Mouse (Mus musculus) olfactory bulb, adult 2 months (tissue): Measurements from ENCODE around the gene Zbtb12.

Experiments used
- CTCF ChIP-seq: fragments of 200-500 bp; IDR thresholded peaks from 2 replicates; pipeline ENCODE4 v1.5.1; 2012; ENCODE audit warnings: low read depth, mild to moderate bottlenecking, low read length, moderate library complexity; ENCODE audit not compliant: insufficient read depth
- POLR2A ChIP-seq: fragments of 200-500 bp; IDR thresholded peaks from 2 replicates; pipeline ENCODE4 v1.6.1; 2012; ENCODE audit warnings: mild to moderate bottlenecking, low read depth, low read length, moderate library complexity; ENCODE audit not compliant: insufficient read depth

- TF ChIP-seq CTCF = no peak
- no peak for TF ChIP-seq POLR2A
These were observed 20.6 kb upstream of the Zbtb12 start for GRCm38 (mm10) chr17:34858670-34859069.
